Mouse (Mus musculus): ENCODE results near the gene Mmgt1.

The Mmgt1 gene

DNA sequence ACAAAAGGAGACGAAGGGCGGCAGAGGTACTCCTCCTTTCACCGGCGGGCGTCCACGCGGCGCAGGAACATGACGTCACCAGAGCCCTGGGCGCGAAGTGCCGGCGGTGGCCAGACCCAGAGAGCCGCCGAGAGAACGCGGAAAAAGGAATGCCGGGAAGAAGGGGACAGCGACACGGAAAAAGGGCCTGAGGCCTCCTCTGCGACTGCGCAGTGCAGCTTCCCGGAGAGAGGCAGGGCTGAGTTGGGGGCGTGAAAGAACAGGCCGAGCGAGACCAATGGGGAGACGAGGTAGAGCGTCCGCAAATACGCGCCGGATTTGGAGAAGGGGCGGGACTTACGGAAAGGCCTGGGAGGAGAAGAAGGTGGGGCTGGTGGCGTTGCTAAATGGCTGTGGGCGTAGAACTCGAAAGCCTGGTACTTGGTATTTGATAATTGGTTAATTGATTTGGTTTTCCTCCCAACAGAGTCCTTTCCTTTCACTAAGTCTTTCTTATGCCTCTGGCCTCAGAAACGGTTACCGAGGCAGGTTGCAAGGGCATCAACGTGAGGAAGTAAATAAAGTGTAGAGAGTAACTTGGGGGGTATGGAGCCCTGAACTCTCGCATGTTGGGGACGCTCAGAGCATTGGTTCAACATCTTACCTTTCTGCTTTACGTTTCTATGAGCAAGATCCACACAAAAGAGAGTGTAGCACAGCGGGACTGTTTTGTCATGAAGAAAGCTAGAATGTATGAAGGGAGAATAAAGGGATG is at the start of gene Mmgt1:
Mmgt1 (minus strand) TSS at position 183 of the 754 bp plus-strand sequence.
- DNase-seq (ENCODE audit: low read depth, low spot score), result peak; percentile 95

DNA sequence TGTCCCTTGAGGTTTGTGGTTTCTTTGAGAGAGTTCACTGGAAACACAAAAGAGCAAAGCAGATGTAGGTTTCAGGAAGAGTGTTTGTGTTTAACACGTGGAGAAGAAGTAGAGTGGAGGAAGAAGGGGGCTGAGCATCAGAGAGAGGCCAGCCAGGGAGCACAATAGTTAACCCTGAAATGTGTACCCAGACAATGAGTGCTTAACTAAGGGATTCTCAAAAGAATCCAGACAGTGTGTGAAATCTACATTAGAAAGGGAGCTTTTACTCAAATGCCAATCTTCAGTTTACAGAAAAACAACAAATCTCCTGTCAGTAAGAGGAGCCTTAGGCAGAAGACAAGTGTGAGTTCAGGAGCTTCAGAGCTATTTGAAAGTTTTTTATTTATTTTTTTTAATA is 42.2 kb upstream of the Mmgt1 start:
- DNase-seq (ENCODE audit: low read depth, low spot score), result no peak

DNA sequence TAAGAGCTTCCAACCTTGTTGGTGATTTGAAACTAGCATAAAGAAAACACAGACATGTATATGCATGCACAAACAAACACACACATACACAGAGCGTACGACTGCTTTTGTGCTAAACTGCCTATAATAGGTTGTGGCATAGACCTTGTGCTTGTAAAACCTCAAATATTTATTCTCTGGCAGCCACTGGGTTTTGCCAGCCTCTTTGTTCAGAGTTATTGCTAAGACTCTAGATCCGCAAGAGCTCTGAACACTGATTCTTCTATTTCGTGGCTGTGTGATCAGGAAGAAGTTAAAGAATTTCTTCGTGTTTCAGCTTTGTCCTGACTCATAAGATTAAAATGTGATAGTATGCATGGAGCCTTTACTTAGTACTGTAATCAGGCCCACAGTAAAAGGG is 38.3 kb upstream of the Mmgt1 start:
- DNase-seq (ENCODE audit: low read depth, low spot score), result no peak

DNA sequence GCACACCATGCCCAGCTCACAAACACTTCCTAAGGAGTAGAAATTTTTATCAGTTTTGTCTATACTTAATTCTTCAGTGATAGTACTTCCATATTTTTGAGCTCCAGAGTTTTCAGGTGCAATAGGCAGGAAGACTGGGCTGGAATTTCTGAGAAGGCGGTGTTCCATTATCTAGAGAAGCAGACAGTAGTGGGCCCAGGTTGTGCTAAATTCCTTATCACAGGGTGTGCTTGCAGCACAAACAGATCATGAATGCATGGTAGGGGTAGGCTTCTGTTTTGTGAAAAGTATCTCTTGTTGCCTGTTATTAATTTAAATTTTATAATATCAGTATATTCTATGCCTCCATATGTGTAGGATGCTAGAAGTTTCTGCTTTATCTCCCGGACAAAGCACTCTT is 17.4 kb upstream of the Mmgt1 start:
- DNase-seq (ENCODE audit: low read depth, low spot score), result no peak

DNA sequence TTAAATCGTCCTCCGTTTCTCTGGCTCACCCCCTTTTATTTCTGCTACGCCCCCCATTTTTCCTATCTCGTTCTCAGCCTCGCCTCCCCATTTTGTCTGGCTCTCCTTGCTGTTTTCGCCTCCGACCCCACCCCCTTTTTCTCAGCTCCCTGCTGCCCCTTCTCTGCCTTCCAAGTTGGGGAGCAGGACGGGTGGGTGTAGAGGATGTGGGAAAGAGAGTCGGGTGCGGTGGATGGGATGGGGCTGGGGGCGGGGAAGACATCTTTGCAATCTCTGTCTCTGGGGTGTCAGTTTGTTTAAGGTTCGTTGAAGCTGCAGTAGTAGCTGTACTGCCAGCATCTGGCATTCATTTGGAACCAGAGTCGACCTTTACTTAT is 12.4 kb upstream of the Mmgt1 start:
- DNase-seq (ENCODE audit: low read depth, low spot score), result peak; percentile 9

DNA sequence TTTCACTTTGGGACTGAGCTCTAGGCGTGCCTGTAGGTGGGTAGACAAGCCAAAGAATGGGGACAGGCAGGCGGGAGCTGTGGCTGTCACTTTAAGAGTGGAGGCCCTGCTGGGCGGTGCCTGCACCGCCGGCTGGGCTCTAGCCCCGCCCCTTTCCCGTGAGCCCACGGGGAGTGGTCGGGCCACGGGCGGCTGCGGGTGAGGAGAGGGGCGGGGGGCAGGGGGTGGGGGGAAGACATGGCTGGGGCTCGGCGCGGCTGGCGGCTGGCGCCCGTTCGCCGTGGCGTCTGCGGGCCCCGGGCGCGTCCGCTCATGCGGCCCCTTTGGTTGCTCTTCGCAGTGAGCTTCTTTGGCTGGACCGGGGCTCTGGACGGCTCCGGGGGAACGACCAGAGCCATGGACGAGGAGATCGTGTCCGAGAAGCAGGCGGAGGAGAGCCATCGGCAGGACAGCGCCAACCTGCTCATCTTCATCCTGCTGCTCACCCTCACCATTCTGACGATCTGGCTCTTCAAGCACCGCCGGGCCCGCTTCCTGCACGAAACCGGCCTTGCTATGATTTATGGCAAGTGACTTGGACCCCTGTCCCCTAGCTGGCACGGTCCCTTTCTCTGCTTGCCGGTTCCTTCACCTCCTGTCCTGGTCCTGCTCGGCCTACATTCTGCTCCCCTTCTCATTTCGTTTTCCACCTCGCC is 11.9 kb upstream of the Mmgt1 start, which contains the start of gene Slc9a6:
Slc9a6 (plus strand) TSS at position 135 of the 695 bp plus-strand sequence.
- peak; percentile 77 for DNase-seq (ENCODE audit: low read depth, low spot score)

DNA sequence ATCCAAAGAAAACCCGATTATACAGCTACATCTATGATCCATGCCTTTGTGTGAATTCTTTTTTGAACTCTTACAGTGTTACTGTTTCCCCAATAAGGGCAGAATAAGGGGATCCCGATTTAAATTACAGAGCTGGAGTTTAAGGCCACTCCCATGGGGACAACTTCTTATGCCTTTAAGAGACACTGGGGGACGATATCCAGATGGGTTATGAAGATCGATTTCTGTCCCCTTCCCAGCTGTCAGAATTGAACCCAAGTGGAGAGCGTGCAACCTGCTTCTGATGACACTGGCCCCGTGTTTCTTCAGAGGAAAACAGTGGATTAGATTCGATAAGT is 11.4 kb upstream of the Mmgt1 start:
- DNase-seq (ENCODE audit: low read depth, low spot score), result no peak

DNA sequence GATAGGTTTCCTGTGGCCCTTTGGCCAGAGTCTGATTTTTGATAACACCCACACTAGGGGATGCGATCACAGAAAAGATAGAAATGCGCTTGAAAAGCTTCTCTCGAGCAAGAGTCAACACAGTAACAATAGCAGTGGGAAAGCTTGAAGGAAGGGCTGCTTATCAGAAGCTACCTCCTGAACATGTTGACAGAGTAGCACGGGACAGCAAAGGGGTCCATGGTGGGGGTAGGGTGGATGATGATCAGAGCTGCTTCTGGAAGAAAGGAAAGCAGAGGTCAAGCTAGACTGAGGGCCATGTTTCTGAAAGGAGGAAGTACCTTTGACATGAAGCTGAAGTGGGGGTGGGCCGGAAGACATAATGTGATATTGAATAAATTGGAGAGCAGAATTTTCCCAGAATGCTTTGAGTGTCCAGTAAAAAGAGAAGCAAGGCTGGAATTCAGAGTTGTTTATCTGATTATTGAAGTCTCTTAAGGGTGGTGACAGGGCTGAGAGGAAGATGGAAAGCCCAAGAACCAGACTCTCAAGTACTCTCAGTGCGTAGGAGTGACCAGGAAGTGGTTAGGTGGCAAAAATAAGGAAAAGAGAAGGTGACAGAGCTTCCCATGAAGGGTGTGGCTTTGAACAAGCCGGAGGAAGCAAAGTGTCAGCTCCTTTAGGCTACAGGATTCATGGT is 9.3 kb upstream of the Mmgt1 start:
- DNase-seq (ENCODE audit: low read depth, low spot score), result no peak

DNA sequence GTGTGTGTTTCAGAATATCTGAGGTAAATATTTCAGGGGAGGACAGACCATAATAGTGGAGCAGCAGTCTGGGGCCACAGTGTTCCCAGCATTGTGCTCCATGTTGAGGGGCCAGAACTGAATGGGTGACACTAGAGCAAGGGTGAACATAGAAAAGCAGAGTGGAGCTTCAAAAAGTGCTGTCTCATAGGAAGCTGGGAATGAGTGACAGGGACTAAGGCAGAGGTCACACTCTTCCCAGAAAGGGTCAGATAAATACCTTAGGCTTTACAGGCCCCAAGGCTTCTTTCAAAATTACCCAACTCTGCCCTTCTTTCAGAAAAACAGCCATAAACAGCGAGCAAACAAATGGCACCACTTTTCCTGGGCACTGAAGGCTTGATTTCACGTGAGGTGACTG is 8.7 kb upstream of the Mmgt1 start:
- DNase-seq (ENCODE audit: low read depth, low spot score), result no peak

DNA sequence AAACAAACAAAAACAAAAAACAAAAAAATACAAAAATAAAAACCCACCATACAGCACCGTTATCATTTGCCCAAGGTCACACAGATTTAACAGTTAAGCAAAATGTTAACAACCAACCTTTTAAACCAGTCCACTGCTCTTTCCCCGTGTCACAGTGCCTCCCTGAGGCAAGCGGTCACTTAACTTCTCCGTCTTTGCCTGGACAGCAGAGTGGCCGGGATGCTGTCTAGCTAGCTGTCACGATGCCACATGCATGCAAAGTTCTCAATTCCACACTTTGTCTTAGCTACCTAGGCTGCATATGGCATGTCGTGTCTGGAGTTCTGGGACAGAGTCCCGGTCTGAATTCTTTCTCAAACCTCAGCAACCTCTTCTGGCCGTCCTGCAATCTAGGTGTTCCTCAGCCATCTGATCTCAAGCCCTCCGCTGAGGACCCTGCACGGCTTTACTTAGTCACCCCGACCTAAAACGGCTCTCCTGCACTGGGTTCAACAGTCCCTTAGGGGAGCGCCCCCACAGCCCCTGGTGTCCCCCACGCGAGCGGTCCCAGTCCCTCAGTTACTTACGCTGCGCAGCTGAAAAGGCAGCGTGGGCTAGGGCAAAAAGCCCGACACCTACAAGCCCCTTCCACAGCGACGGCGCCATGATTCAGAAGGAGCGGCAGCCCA is 516 bp downstream of the Mmgt1 start:
- DNase-seq (ENCODE audit: low read depth, low spot score), result no peak

DNA sequence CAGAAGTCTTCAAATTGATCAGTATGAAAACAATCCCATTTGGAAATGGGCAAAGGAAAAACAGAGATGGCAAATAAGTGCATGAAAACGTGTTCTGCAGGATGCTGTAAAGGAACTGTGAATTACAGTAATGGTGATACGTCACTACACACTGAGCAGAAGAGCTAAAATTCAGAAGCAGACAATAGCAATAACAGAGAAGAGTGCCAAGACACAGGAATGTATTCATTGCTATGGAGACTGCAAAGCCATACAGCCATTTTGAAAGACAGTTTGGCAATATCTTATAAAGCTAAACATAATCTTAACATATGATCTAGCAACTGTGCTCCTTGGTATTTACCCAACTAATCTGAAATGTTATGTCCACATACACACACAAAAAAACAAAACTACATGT is 19.7 kb downstream of the Mmgt1 start:
- no peak for DNase-seq (ENCODE audit: low read depth, low spot score)

DNA sequence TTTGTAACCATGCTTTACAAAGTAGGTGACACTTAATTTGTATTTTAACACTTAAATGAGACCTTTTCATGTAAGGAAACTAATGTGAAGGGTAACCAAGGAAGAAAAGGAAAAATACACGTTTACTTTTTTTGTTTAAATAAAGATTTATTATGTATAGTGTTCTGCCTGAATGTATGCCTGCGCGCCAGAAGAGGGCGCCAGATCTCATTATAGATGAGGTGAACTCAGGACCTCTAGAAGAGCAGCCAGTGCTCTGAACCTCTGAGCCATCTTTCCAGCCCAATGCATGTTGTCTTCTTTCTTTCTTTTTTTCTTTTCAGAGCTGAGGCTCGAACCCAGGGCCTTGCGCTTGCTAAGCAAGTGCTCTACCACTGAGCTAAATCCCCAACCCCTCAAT is 25.4 kb downstream of the Mmgt1 start:
- DNase-seq (ENCODE audit: low read depth, low spot score), result peak; percentile 2

DNA sequence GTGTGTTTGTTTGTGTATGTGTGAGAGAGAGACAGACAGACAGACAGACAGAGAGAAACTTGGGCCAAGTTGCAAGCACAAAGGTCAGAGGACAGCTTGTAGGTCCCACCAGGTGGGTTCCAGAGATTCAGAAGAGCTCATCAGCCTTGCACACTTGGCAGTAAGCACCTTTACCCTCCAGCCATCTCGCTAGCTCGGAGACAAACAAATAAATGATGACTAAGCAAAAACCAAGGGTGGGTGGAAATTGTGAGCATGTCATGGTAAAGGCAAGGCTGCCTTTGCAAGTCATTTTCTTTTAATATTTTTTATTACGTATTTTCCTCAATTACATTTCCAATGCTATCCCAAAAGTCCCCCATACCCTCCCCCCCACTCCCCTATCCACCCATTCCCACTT is 44.3 kb downstream of the Mmgt1 start:
- no peak for DNase-seq (ENCODE audit: low read depth, low spot score)

DNA sequence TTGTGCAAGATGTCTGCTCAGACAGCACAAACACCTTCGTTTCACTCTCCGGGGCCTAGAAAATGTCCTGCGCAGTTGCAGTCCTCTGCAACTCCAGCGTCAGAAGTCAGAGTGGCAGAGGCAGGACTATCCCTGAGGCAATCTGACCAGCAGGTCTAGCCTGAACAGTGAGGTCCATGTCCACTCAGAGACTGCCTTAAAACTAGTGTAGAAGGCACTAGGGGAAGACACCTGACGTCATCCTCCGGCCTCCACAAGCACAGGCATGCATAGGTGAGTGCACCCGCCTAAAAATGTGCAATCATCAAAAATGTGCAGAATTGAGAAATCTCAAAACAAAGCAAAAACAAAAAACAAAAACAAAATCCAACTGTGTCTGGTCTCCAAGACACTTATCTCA is 48.4 kb downstream of the Mmgt1 start, which contains the start of gene Gm648:
Gm648 (minus strand) TSS at position 101 of the 400 bp plus-strand sequence.
- DNase-seq (ENCODE audit: low read depth, low spot score), result no peak

DNA sequence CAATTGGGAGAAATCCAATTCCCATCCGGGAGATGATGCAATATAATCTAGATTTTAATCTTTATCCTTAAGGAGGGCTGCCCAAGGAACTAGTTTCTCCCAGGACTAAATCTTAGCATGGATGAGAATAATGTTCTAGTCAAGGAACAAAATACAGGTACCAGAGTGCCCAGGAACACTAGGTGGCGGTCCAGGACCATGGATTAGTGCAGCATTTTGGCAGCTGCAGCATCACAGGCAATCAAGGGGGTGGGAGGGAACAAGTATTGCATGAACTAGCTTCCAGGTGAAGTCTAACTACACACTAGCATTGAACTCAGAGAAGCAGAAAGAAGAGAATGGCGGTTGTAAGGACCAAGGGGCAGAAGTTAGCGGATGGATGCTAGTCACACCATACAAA is 60.7 kb downstream of the Mmgt1 start:
- DNase-seq (ENCODE audit: low read depth, low spot score), result peak; percentile 31
